Mouse (Mus musculus) right cerebral cortex, adult 18-20 months (tissue): ENCODE measurements around the gene Tprg.
A peak's percentile ranks its signal among the peaks of the same experiment; 100 is the strongest.

Experiments
- DNase-seq: peaks from one replicate; pipeline ENCODE4 v3.0.0; 2022; ENCODE audit warnings: mixed read lengths

Gene Tprg

DNA sequence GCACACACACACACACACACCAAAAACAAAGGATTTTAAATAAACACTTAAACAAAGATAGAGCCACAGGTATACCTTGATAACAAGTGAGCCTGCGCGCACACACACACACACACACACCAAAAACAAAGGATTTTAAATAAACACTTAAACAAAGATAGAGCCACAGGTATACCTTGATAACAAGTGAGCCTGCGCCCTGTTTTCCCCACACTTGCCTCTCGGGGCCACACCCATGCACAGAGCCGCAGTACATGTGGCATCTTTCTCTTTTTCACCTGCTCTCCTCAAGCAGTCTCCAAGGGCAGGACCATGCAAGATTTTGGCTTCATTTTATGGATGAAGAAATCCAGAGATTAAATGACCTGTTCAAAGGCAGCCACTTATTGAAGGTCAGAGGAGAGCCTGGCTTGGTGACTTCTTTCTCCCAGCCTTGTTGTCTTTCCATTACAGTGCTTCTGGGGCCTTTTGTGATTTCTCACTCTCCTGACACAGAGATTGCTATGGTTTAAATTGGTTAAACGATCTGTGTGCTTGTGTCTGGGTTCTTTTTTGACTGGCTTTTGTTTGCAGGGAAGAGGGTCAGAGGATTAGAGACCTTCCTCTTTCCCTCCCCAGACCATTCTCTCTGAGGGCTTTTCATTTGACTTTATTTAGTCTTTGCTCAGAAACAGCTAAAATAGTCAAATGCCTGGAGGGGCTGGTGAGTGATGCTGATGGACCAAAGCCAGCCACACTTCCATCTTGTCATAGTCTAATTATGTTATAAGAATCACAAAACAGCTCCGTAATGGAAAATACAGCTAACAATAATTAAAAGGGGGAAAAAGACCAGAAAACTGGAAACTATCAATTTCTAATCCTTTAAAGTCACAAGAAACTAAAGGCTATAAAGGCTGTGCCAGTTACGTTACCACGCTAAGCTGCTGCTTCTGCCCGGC lies 46.9 kb downstream of the Tprg start:
- DNase-seq, result no peak

DNA sequence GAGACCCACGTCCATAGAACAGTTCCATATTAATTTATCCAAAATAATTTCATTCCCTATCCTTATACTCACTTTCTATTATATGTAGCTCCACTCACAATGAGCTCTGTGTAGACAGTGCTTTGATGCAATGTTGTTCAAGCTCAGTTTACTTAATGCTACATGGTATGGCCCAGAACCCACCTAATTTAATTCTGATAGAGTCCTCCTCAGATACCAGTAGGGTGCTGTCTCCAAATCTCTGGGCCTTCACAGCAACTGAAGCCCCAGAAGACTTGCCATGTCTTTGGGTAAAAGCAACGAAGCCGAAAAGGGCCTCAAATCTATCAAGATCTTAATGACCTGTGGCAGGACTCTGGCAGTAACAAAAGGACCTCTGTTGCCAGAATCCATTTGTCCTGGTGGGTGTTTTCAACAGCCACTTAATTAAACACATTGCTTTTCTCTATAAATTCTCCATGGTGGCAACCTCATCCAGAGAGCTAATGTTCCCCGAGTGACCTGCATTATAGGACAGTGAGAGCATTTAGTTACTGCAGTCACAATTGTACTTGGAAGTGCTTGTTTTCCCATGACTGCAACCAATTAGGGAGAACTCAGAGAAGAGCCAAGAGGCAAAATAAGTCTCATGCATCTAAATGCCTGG lies 48.6 kb downstream of the Tprg start:
- DNase-seq, result no peak

GRCm38 (mm10) chr16:25349626-25350025 lies 63.0 kb downstream of the Tprg start:
- peak; percentile 70 for DNase-seq

DNA sequence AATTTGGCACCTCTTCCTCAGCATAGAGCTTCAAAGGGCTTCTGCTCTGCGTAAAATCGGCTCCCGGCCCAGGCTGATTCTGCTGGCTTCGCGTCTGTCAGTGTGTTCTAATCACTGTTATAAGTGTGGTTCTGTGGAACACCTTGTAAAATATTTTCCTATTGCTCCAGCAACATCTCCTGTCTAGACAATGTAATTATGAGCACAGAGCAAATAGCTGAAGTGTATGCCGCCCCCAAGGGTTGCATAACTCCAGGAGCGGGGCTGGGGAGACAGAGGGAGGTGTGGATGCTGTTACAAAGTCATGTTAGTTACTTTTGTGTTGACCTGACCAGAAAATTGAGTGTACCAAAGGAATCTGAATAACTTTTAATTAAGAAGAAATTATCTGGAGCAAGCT lies 81.2 kb downstream of the Tprg start:
- no peak for DNase-seq

- no peak for DNase-seq
Observed at GRCm38 (mm10) chr16:25369984-25370412, 83.4 kb downstream of the Tprg start.

DNA sequence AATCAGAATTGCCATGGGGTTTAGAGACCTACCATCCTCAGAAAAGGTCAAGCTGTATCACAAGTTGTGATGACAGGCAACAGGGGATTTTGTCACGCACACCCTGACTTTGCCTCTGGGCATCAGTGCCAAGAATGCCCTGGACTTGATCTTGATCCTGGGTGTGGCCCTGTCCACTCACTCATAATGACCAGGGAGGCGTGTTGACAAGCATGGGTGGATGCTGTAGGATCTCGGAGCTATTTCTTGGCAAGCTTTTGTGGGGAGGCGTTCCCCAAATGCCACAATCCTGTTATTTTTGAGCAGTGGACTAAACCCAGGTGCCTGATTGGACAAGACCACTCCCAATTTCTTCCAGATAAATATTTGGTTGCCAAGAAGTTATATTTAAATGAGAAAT lies 87.5 kb downstream of the Tprg start:
- DNase-seq, result no peak

GRCm38 (mm10) chr16:25374775-25375174 lies 88.2 kb downstream of the Tprg start:
- peak; percentile 29 for DNase-seq

- peak; percentile 60 for DNase-seq
Observed at GRCm38 (mm10) chr16:25376720-25377373, 90.2 kb downstream of the Tprg start.

DNA sequence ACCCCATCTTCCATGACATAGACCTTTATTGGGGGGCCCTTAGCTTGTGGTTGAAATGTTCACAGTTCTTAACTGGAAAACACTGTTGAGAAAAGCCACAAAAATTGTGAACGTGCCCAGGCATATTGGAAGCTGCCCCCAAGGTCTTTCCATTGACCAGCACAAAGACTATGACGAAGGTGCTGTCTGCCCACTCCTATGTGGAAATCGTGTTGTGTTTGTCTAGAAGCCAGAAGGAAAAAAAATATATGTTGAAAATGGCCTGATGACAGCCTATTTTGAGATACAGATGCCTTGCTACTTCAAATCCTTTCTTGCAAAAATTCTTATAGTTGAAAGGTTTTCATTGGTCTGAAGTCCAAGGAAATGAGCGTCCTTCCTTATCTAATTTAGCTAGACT lies 91.1 kb downstream of the Tprg start:
- DNase-seq, result no peak

DNA sequence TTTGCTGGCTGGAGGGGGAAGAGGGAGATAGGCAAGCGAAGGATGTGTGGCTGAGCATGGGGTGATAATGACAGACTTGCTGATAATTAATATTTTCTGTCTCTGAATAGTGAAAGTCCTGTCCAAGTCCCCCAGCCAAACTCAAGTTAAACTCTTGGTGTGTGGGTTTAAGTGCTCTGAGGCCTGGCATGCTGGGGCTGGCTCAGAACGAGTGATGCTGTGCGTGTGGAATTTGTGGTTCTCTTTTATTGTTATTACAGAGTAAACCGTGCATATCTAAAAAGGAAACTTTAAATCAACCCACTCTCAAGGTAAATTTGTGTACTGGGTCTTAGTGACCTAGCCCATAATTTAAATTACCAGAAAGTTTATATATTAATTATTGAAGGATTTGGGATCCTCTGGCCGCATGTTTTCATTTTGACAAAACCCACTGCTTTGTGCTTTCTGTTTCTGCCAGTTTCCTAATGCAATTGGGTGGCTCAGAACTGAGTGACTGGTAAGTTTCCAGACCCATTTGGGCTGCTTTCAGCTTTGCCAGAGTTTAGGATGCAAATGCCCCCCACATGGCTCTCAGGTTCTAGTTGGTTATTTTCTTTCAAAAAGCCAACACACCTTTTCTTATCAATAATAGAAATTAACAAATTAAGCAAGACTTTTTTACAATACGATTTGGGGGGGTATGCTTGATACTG lies 99.0 kb downstream of the Tprg start:
- DNase-seq, result no peak

- no peak for DNase-seq
Observed at GRCm38 (mm10) chr16:25394676-25395075, 108.1 kb downstream of the Tprg start.

DNA sequence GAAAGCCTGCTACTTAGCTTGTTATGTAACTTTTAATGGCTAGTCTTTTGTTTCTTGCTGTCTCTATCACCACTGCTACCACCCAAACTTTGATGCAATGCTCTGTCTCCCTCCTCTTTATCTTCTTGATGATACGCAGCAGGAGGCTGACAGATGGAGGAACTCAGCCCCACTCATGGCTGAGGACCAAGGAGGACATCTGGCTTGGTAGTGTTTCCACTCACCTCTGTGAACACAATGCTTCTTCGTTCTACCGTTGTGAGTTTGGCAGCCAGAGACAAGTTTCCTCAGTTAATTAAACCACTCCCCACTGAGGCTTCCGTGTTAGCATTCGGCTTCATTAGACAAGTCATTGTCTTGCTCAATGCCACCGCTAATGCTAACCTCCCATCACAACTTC lies 117.5 kb downstream of the Tprg start:
- DNase-seq, result no peak

- no peak for DNase-seq
Observed at GRCm38 (mm10) chr16:25407204-25407886, 120.7 kb downstream of the Tprg start.

DNA sequence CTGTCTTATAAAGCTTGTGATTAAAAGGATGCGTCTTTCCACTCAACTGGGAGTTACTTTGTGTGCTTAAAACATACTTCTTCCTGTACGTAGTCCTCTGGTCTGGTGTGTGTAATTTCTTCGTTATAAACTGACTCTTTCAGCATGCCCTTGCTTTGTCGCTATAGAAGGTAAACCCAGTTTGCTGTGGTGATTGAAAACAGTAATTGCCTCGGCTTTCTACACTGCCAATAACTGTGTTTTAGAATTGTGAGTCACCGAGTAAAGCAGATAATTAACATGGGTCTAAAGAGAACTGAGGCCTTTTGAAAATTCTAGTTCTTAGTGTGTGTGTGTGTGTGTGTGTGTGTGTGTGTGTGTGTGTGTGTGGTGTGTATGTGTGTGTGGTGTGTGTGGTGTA lies 121.4 kb downstream of the Tprg start:
- DNase-seq, result no peak

DNA sequence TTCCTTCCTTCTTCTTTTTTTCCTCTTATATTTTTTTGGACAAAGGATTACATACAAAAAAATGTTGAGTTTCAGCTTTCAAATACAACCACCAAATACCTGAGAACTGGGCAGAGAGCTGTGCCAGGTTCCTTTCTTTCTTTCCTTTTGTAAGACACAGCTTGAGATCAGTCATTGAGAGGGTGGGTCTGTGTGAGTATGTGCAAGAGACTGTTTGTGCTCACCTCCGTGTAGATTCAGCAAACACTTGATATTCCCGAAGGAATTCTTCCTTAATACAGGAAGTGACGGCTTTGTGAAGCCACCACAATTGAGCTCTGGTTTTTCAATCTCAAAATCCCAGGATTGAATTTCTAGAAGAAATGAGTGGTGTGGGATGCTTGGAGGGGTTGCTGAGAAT lies 124.7 kb downstream of the Tprg start:
- no peak for DNase-seq

DNA sequence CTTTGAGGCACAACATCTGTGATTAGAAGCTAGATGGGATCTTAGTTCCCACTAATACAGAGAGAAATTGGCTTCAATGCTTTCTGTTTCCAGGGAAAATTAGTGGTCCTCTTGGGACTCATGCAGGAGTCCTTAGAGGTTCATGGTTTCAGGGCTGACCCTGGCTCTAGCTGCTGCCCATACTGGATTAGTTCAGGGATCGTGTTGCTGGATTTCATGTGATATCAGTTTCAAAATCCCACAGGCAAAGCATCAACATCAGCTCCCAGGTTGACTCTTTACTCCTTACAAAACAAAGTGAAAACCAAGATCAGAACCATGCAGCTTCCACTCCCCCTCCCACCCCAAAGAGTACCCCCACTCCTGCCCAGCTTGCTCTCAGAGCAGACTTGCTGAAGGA lies 127.3 kb downstream of the Tprg start:
- DNase-seq, result no peak

DNA sequence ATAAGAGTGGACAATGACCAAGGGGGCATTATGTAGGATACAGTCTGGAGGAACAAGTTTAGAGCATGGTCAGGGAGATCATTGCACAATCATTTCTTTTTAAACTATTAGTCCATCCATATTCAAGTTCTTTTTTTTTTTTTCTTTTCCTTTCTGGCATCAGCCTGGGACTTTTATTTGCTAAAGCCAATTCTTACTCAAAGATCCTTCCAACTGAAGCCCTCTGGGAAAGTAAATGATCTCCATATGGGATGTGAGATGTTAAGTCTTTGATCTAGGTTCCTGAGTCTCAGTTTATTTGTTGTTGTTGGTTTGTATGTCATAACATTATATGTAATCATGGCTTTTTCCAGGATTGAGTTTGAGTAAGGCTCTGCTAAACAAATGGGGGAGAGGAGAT lies 128.6 kb downstream of the Tprg start:
- DNase-seq, result no peak

- DNase-seq, result no peak
Observed at GRCm38 (mm10) chr16:25417875-25418630, 131.4 kb downstream of the Tprg start.

GRCm38 (mm10) chr16:25422997-25423396 lies 136.4 kb downstream of the Tprg start:
- DNase-seq, result no peak

DNA sequence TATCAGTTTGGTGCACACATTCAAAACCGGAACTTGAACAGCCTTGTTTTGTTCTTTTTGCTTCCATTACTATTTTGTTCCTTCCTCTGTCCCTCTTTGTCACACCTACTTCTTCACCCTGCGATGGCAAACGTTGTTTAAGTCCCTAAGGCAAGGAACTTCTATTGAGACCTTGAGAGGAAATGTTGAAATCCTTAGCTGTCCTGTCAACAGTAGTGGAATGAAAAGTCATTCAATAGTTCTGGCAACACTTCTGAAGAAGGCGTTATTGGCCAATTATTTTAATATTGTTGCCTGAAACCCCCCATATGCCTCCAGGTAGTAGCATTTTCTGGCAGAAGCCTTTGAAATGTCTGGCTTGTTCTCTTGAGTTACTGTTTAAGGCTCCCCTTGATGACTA lies 137.4 kb downstream of the Tprg start:
- DNase-seq, result no peak

- no peak for DNase-seq
Observed at GRCm38 (mm10) chr16:25424915-25425314, 138.3 kb downstream of the Tprg start.

DNA sequence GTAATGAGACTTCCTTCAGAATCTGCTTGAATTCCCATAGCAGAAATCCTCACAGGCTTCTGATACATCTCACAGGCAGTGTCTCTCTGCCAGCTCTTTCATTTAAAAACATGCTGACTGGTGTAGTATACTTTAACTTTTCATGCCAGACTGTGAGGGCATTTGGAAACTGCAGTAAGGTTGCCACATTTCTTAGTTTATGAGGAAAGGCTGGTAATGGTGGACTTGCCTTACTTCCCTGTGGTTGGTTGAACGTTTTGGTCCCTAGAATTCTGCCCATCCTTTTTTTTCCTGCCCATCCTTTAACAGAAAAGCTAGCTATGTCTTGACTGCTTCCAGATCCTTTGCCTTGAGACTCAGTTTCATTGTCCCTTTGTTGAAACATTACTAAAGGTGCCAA lies 138.8 kb downstream of the Tprg start:
- DNase-seq, result no peak
